Mouse (Mus musculus) inflammation-experienced regulatory T-cells, adult 16 weeks (primary cell): ENCODE measurements around the gene Vmn1r225. TPM values are rescaled to one million over a fixed set of nuclear protein-coding genes. Genes with fewer than 3 reads are reported as not detected.

Experiments
- polyA plus RNA-seq: library from polyadenylated mRNA; unstranded; fragments of 100-300 nt; shearing (Covaris generic); gene quantifications from one replicate; pipeline ENCODE4 v1.2.1, GENCODE M21; 2017

Gene Vmn1r225
- polyA plus RNA-seq = not detected

GRCm38 (mm10) chr17:20497858-20498257, at the start of gene Vmn1r225:
TSS of gene Vmn1r225 (plus strand) at chr17:20498158.

GRCm38 (mm10) chr17:20481231-20481630, 16.7 kb upstream of the Vmn1r225 start, which contains the start of gene Vmn2r108:
TSS of gene Vmn2r108 (minus strand) at chr17:20481331.

Other genes with a start within 250 kb of the Vmn1r225 start
- gene Vmn2r106, start 212.6 kb upstream of the Vmn1r225 start, polyA plus RNA-seq = not detected
- not detected for gene Vmn2r107, start 152.9 kb upstream of the Vmn1r225 start, polyA plus RNA-seq
- not detected for gene Vmn1r224, start 84.0 kb upstream of the Vmn1r225 start, polyA plus RNA-seq
- not detected for gene Vmn2r108, start 16.8 kb upstream of the Vmn1r225 start, polyA plus RNA-seq
- gene Vmn2r109, start 66.6 kb downstream of the Vmn1r225 start, polyA plus RNA-seq = not detected
- 0.05 TPM for gene Vmn2r110, start 98.3 kb downstream of the Vmn1r225 start, polyA plus RNA-seq
- gene Fpr-rs3, start 126.7 kb downstream of the Vmn1r225 start, polyA plus RNA-seq = not detected
- not detected for gene Vmn1r226, start 184.7 kb downstream of the Vmn1r225 start, polyA plus RNA-seq
- gene Vmn1r227, start 231.7 kb downstream of the Vmn1r225 start, polyA plus RNA-seq = not detected